Mouse (Mus musculus) cerebral cortex, adult 2 months (tissue): ENCODE measurements around the gene Actb.

Experiments
- WGBS: fragments of 180-500 bp; shearing (Covaris S2); methylation state at CpG from one replicate; pipeline ENCODE4 v1.1.7; 2018; 5-methylcytosine and 5-hydroxymethylcytosine counted together

Gene Actb

GRCm38 (mm10) chr5:142906532-142907047 lies at the start of gene Actb:
Gene Actb (minus strand): TSS chr5:142906754.
- WGBS = under 1% methylated on average over 41 of the region's 41 CpGs

DNA sequence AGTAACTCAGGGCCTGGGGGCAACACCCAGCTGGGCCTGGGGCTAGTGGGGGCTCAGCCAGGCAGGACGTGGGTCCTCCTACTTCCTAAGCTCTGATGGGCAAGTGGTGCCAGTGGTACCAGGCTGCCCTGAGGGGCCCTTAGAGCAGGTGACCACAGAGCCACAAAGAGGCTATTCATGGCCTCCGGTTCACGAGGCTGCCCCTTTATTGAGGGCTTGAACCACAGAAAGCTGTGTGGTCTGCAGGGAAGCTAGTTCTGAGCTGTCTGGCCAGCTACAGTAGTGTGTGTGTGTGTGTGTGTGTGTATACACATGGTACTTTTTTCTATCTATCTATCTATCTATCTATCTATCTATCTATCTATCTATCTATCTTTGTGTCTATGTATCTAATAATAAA lies 47.1 kb upstream of the Actb start:
- 81% methylated on average over 3 of the region's 3 CpGs for WGBS

DNA sequence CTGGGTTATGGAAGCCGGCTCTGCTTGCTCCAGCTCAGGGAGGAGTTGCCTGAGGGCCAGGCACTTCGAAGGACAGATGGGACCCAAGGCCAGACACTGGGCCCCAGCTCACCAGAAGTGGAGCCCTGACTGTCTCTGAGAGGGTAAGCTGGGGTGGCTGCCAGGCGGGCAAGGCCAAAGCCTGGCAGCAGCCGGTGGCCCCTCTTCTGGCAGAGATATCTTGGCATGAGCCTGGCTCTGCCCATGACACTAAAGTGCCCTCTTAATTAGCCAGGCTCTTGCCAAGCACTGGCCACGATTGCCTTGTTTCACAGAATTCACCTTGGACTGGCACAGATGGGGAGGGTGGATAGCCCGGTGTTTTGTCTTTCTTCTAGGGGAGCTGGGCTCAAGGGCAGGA lies 43.9 kb upstream of the Actb start:
- 63% methylated on average over 6 of the region's 6 CpGs for WGBS

DNA sequence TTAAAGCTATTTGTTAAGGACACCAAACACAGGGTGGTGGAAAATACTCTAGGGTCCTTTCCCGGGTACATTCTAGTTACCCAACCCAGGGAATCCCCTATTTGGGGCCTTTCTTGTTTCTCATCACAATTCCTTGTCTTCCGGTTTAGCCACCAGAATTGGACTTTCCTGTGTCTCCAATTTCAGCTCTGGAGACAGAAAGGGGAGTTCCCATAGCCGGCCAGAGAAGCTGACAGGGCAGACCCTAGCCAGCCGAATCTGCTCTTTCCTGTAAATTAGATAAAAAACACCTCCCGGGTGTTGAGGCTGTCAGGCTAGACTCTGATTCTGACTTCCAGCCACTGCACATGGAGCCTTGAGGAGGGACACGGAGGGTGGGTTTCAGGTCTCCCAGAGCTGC lies 43.0 kb upstream of the Actb start:
- 75% methylated on average over 6 of the region's 6 CpGs for WGBS

GRCm38 (mm10) chr5:142947460-142947859 lies 40.9 kb upstream of the Actb start:
- 92% methylated on average over 7 of the region's 7 CpGs for WGBS

DNA sequence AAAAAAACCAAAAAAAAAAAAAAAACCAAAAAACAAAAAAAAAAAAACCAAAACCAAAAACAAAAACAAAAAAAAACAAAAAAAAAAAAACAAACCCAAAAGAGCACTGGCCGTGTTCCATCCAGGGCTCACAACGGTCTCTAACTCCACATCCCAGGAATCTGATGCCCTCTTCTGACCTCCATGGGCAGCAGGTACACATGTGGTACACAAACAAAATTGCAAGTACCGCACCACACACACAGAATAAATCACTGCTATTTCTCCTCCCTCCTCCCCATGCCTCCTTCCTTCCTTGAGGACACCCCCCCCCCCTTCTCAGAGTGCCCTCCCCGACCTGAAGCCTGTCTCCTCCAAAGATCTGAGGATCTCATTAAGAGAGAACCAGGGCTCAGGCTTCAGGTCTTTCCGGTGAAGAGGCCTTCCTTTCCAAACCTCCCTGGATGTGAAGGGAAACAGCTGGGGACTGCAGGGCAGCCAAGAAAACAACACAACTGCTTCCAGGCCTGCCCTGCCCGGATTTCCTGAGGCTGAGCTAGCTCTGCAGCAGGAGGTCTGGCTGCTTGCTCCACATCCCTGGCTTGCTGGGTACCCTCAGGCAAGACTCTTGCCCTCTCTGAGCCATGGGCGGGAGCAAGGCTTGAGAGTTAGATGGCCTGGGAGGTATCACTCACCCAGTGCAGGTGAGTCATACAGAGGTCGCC lies 38.6 kb upstream of the Actb start:
- WGBS = 71% methylated on average over 8 of the region's 8 CpGs

- 72% methylated on average over 2 of the region's 2 CpGs for WGBS
These were observed 33.8 kb upstream of the Actb start for GRCm38 (mm10) chr5:142940393-142940792.

DNA sequence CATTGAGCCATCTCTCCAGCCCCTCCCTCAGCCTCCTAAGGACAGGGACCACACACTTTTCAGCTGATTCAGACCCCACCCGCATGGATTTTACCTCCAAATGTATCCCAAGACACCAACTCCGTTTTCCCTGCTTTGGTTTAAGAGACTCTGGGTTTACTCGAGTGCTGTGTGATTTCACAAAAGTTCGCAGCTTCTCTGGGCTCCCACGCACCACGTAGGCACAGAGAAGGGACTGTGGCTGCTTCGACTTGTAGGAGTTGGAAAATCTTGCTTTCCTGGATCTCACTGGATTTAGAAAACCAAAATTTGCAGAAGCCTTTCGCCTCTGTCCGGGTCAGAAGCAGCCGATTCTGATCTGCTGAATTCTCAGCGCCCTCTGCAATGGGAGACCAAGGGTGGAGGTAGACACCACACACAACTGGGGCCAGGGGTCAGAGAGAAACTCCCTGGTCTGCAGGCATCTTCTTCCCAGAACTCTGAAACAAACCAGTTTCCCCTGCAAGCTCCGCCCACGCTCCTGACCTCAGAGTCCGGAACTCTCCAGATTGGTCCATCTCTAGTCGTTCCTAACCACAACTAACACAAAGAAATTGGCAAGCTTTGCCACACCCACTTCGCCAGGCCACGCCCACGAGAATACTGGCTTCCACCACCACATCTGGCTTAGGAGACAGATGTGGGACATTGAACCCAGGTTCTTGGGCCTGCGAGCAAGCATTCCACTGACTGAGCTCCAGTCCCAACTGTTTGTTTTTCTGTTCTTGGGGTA lies 31.6 kb upstream of the Actb start:
- WGBS = 34% methylated on average over 19 of the region's 19 CpGs

- 7% methylated on average over 17 of the region's 17 CpGs for WGBS
These were observed 29.8 kb upstream of the Actb start for GRCm38 (mm10) chr5:142936336-142936719.

- 21% methylated on average over 13 of the region's 13 CpGs for WGBS
These were observed 29.2 kb upstream of the Actb start for GRCm38 (mm10) chr5:142935642-142936335.

- WGBS = 51% methylated on average over 8 of the region's 8 CpGs
These were observed 26.2 kb upstream of the Actb start for GRCm38 (mm10) chr5:142932731-142933130.

DNA sequence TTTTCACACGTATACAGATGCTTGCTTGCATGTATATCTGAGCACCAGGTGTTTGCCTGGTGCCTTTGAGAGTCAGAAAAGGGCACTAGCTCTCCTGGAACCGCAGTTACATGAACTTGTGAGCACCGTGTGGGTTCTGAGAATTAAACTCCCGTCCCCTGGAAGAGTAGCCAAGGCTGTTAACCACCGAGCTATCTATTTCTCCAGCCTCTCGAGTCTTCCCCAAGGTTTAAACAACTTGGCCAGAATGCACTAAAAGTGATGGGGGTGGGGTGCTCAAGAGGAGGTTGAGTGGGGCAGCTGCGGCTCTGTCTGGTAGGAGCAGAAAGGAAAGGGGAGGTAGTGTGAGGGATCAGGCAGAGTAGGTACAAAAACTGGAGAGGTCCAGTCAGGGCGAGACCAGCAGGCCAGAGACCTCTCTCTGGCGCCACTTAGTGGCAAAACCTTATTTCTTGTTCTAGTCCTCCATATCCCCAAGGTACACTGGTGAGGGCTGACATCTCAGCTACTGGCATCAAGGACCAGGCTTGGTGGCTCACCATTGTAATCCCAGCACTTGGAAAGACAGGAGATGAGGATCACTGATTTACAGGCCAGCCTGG lies 25.6 kb upstream of the Actb start:
- WGBS = 38% methylated on average over 9 of the region's 9 CpGs

GRCm38 (mm10) chr5:142931241-142931745 lies 24.7 kb upstream of the Actb start:
- WGBS = 94% methylated on average over 9 of the region's 9 CpGs

GRCm38 (mm10) chr5:142929400-142929752 lies 22.8 kb upstream of the Actb start:
- WGBS = 13% methylated on average over 4 of the region's 4 CpGs

DNA sequence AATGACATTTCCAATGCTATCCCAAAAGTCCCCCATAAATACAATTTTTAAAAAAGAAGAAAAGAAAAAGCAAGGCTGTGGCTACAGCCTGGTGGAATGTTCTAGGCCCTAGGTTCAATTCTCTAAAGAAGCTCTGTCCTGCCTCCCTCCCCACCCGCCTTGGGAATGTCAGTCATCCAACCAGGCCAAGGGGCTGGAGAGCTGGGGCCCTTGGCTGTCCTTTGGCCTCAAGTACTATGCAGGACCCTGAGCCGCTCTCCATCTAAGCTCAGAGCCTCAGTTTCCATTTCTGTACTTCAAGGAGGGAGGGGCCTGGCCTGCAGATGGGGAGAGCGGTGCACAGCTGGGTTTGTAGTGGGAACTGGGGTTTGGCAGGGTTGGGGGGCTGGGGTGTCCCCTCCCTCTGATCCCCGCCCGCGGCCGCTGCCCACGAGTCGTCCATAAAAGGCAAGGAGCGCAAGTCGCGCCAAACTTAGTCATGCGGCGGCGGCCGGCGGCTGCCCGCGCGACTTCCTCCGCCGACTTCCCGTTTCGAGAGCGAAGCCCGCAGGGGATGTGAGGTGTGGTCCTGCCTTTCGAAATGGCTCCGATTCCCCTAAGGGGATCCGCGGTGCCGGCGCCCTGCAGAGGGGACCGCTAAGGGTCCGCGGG lies 22.3 kb upstream of the Actb start:
- WGBS = 4% methylated on average over 35 of the region's 35 CpGs

GRCm38 (mm10) chr5:142927341-142927930 lies 20.9 kb upstream of the Actb start:
- WGBS = 91% methylated on average over 12 of the region's 12 CpGs

DNA sequence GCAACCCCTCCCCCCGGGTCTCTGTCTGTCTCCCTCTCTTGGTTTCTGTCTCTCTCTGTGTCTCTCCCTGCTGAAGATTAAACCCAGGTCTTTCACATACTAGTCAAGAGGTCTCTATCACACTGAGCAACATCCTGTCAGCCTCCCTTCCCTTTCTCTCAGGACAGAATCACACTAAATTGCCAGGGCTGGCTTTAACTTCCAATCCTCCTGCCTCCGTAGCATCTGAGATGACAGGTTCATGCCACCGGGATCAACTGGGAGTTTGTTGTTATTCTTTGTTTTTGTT lies 20.3 kb upstream of the Actb start:
- 47% methylated on average over 3 of the region's 3 CpGs for WGBS

GRCm38 (mm10) chr5:142926204-142926939 lies 19.8 kb upstream of the Actb start:
- 45% methylated on average over 13 of the region's 13 CpGs for WGBS

GRCm38 (mm10) chr5:142924336-142924959 lies 17.9 kb upstream of the Actb start:
- WGBS = 82% methylated on average over 12 of the region's 12 CpGs

DNA sequence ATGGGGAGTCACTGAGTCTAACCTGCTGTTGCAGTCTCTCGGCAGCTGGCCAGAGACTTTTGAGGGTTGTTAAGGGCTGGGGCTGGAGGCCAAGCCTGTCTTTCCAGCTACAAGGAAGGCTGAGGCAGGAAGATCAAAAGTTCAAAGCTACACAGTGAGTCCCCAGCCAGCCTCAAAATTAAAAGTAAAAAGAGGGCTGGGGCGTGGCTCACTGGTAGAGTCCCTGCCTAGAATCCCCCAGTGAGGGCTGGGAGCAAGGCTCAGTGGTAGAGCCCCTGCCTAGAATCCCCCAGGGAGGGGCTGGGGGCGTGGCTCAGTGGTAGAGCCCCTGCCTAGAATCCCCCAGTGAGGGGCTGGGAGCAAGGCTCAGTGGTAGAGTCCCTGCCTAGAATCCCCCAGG lies 17.2 kb upstream of the Actb start:
- 90% methylated on average over 3 of the region's 3 CpGs for WGBS
